ENCODE assay signal across 23 mouse cellular contexts in the genomic region with DNA sequence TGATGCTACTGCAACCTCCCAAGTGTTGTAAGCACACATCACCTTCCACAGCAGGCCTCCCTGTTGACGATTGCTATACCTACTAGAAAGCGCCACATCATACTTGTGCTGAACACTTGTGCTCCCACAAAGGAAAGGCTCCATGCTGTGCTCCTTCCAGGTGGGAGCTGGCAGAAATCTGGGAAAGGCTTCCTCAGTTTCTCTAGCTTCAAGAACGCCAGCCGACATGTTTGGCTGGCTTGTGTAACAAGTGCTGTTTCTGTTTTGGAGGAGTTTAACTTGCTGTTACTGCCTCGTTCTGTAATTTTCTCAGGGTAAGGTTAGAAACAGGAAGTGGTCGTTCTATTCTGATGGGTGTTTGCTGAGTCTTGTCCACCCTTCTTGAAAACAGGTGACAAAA. TPM values are rescaled to one million over a fixed set of nuclear protein-coding genes. Genes with fewer than 3 reads are reported as not detected.
DNase-seq lines count a peak whose midpoint lies in the region; ATAC-seq lines count a peak whose summit lies in the region.
"Had no signal": no experiment of that assay in that cellular context is flagged by ENCODE, and none has a peak within 500 bp of the region (broad histone marks: within the 10 kb centered on the region; RNA-seq: fewer than 3 reads in every experiment).

No protein-coding gene starts in this region.

- no peak overlapping the region for H3K4me2 ChIP-seq in hindbrain, embryonic 13.5 days
- H3K4me2 ChIP-seq: limb, embryonic 12.5 days had no signal

- ATAC-seq in activated CD4-positive, CD25-positive, alpha-beta regulatory T cell, adult 4 months = peak; percentile 69
- ATAC-seq in megakaryocyte, adult 5-6 weeks (ENCODE audit: poor library complexity, severe bottlenecking) = peak; percentile 57
- ATAC-seq in hindbrain, embryonic 13.5 days (ENCODE audit: low FRiP score) = no peak
- ATAC-seq: forebrain, postnatal 0 days had no signal

- no peaks in the 10 kb centered on the region for H3K36me3 ChIP-seq in hindbrain, embryonic 13.5 days
- H3K36me3 ChIP-seq: hindbrain, embryonic 10.5 days had no signal

- 93% methylated on average over 6 of the region's 6 CpGs for WGBS in hindbrain, embryonic 13.5 days

- no peak overlapping the region for H3K4me3 ChIP-seq in hindbrain, embryonic 13.5 days
- H3K4me3 ChIP-seq: forebrain, embryonic 10.5 days; hindbrain, embryonic 10.5 days; limb, embryonic 12.5 days; megakaryocyte, embryonic 14.5 days; myocyte had no signal

- no peak overlapping the region for H3K9ac ChIP-seq in hindbrain, embryonic 13.5 days
- H3K9ac ChIP-seq: forebrain, postnatal 0 days; limb, embryonic 12.5 days; liver, embryonic 14.5 days had no signal

- H3K27ac ChIP-seq in hindbrain, embryonic 13.5 days = no peak overlapping the region
- H3K27ac ChIP-seq: forebrain, embryonic 10.5 days; hindbrain, embryonic 10.5 days; limb, embryonic 12.5 days; liver, embryonic 14.5 days had no signal

- peak; percentile 64 to 68 for DNase-seq in spleen, postnatal 36 days (ENCODE audit: low spot score in 2 of 2)
- DNase-seq in spleen, adult 18-20 months = no peak
- no peak for DNase-seq in gastrocnemius, adult 8-10 months (ENCODE audit: low spot score in 2 of 2)
- no peak for DNase-seq in liver
- DNase-seq: adrenal gland, postnatal 25 days; cerebellum, adult 18-20 months; cerebellum, postnatal 25 days; forebrain, postnatal 0 days; kidney, adult 8-10 months; kidney, postnatal 25 days; layer of hippocampus, adult 9-11 months; midbrain, embryonic 14.5 days; retina, postnatal 1 day; right cerebral cortex, postnatal 4 days had no signal

- H3K9me3 ChIP-seq in hindbrain, embryonic 13.5 days = no peaks in the 10 kb centered on the region
- H3K9me3 ChIP-seq: forebrain, embryonic 10.5 days; hindbrain, embryonic 10.5 days; limb, embryonic 12.5 days; megakaryocyte, embryonic 14.5 days had no signal

- peaks cover 7% of the 10 kb centered on the region; the same call in 1 of the 2 replicates for H3K4me1 ChIP-seq in hindbrain, embryonic 13.5 days (replicated peaks)

- H3K27me3 ChIP-seq in hindbrain, embryonic 13.5 days = no peaks in the 10 kb centered on the region
- H3K27me3 ChIP-seq: limb, embryonic 12.5 days; megakaryocyte, embryonic 14.5 days had no signal

RNA-seq across cellular contexts. Expression of gene Add3, which starts 22.7 kb away (rescaled TPM):
- 100 to 1,000 TPM; 113 to 128 TPM for polyA plus RNA-seq in activated CD4-positive, CD25-positive, alpha-beta regulatory T cell, adult 4 months (2017; shearing (Covaris generic))
- 235 and 240 TPM in 2 replicates for total RNA-seq in megakaryocyte, adult 5-6 weeks (2015)
- total RNA-seq in megakaryocyte, adult 5-6 weeks (2017) = 317 and 336 TPM in 2 replicates
- total RNA-seq in gastrocnemius, adult 8-10 months (2022) = 10 to 100 TPM; 17.4 to 25.8 (median 20.8) TPM
- polyA plus RNA-seq in hindbrain, embryonic 13.5 days (2015; fragmentation: Nextera tagmentation; extraction: Ambion mirVana) = 35.8 and 35.9 TPM in 2 replicates

Comparison
In these comparisons a context has a peak if more than half of its experiments do, and no peak if none do; other contexts are left out.
1. DNase-seq: peak in spleen, postnatal 36 days (2 of 2); none in spleen, adult 18-20 months (0 of 2), gastrocnemius, adult 8-10 months (0 of 2) and liver (single experiment).
2. RNA of gene Add3, which starts 22.7 kb away (total RNA-seq): 235 to 336 TPM in megakaryocyte, adult 5-6 weeks; 17.4 to 25.8 TPM in gastrocnemius, adult 8-10 months; every median in the first group is over 4 times any median in the second.